Mouse (Mus musculus): ENCODE data around the gene Zfp667. TPM values are rescaled to one million over a fixed set of nuclear protein-coding genes. Genes with fewer than 3 reads are reported as not detected.

The Zfp667 gene
- polyA plus RNA-seq, 1 experiment from 2014 or later: 15.1 TPM

DNA sequence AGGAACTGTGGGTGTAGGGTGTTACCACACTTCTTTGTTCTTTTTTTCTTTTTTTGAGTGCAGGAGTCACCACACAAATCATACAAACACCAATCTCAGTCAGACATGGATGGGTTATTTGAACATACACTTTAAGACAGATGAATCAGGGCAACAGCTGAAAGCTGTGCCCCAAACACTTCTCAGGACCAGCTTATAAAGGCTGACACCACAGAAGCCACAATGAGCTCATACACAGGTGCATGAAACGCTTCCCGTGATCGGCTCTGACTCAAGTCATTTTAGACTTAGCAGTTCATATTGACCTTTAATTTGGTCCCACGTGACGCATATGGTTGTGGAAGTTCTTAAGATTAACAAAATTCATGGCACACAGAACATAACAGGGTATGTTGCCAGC lies 53.5 kb downstream of the Zfp667 start:
- Histone ChIP-seq H3K4me3 (no peak overlapping the region), H3K36me3 (no peaks in the 10 kb centered on the region), H3K4me1 (no peaks in the 10 kb centered on the region), H3K9me3 (no peaks in the 10 kb centered on the region), H3K27me3 (replicated peaks) (no peaks in the 10 kb centered on the region), H3K27ac (no peak overlapping the region), H3K4me2 (replicated peaks) (no peak overlapping the region), H3K9ac (no peak overlapping the region)
- ATAC-seq (ENCODE audit: low FRiP score, low read depth): no peak
- 80% methylated on average over 5 of the region's 5 CpGs for WGBS

- H3K36me3 ChIP-seq: no peaks in the 10 kb centered on the region
- no peak within 1 kb of the TSS for H3K27ac ChIP-seq
- WGBS: under 1% methylated on average over 26 of the region's 26 CpGs
- peak within 1 kb of the TSS; percentile 51 for H3K4me2 ChIP-seq (replicated peaks)
- no peaks in the 10 kb centered on the region for H3K4me1 ChIP-seq
- peak; percentile 92 for ATAC-seq (ENCODE audit: low FRiP score, low read depth)
- no peaks in the 10 kb centered on the region for H3K9me3 ChIP-seq
- H3K27me3 ChIP-seq (replicated peaks): no peaks in the 10 kb centered on the region
- H3K9ac ChIP-seq: peak within 1 kb of the TSS; percentile 44; the same call in 1 of the 2 replicates
- peak within 1 kb of the TSS; percentile 47 for H3K4me3 ChIP-seq
Observed at GRCm38 (mm10) chr7:6343501-6344071, 57.2 kb downstream of the Zfp667 start, which contains the start of gene Gm3854. TSS of gene Gm3854 (plus strand) at chr7:6343759.

GRCm38 (mm10) chr7:6344124-6344523 lies 57.7 kb downstream of the Zfp667 start:
- Histone ChIP-seq H3K9me3 (no peaks in the 10 kb centered on the region), H3K4me1 (no peaks in the 10 kb centered on the region), H3K27me3 (replicated peaks) (no peaks in the 10 kb centered on the region), H3K36me3 (no peaks in the 10 kb centered on the region), H3K27ac (no peak overlapping the region), H3K4me3 (peak overlapping the region; percentile 47), H3K9ac (no peak overlapping the region), H3K4me2 (replicated peaks) (peak overlapping the region; percentile 51)
- WGBS: 30% methylated on average over 10 of the region's 10 CpGs
- peak; percentile 23; the same call in 1 of the 2 replicates for ATAC-seq (ENCODE audit: low FRiP score, low read depth)

Other genes starting within 250 kb of the Zfp667 start
- not detected in 2 replicates for gene Nlrp4c, start 241.4 kb upstream of the Zfp667 start, polyA plus RNA-seq (2016; fragmentation: Nextera tagmentation; extraction: Ambion mirVana)
- gene Zfp787, start 130.6 kb upstream of the Zfp667 start, polyA plus RNA-seq (2016; fragmentation: Nextera tagmentation; extraction: Ambion mirVana): 36.4 and 37.0 TPM in 2 replicates
- 78.1 and 86.0 TPM in 2 replicates for gene Zfp444, start 114.4 kb upstream of the Zfp667 start, polyA plus RNA-seq (2016; fragmentation: Nextera tagmentation; extraction: Ambion mirVana)
- gene Galp, start 89.5 kb upstream of the Zfp667 start, polyA plus RNA-seq (2016; fragmentation: Nextera tagmentation; extraction: Ambion mirVana): not detected in 2 replicates
- gene Zscan5b, start 64.3 kb upstream of the Zfp667 start, polyA plus RNA-seq (2016; fragmentation: Nextera tagmentation; extraction: Ambion mirVana): not detected in 2 replicates
- gene Epp13, start 33.9 kb upstream of the Zfp667 start, polyA plus RNA-seq (2016; fragmentation: Nextera tagmentation; extraction: Ambion mirVana): not detected in 2 replicates
- gene Zfp583, start 44.7 kb downstream of the Zfp667 start, polyA plus RNA-seq (2016; fragmentation: Nextera tagmentation; extraction: Ambion mirVana): 8.0 and 10.1 TPM in 2 replicates
- 3.7 and 5.2 TPM in 2 replicates for gene Gm3854, start 57.2 kb downstream of the Zfp667 start, polyA plus RNA-seq (2016; fragmentation: Nextera tagmentation; extraction: Ambion mirVana)
- gene Zfp78, start 76.7 kb downstream of the Zfp667 start, polyA plus RNA-seq (2016; fragmentation: Nextera tagmentation; extraction: Ambion mirVana): 2.0 and 3.1 TPM in 2 replicates
- 15.5 and 15.6 TPM in 2 replicates for gene Zfp28, start 96.7 kb downstream of the Zfp667 start, polyA plus RNA-seq (2016; fragmentation: Nextera tagmentation; extraction: Ambion mirVana)
- 1.5 and 1.7 TPM in 2 replicates for gene Smim17, start 112.1 kb downstream of the Zfp667 start, polyA plus RNA-seq (2016; fragmentation: Nextera tagmentation; extraction: Ambion mirVana)
- not detected in 2 replicates for gene Gm20715, start 123.7 kb downstream of the Zfp667 start, polyA plus RNA-seq (2016; fragmentation: Nextera tagmentation; extraction: Ambion mirVana)
- not detected in 2 replicates for gene Olfr1344, start 152.1 kb downstream of the Zfp667 start, polyA plus RNA-seq (2016; fragmentation: Nextera tagmentation; extraction: Ambion mirVana)
- not detected in 2 replicates for gene Olfr1336, start 169.6 kb downstream of the Zfp667 start, polyA plus RNA-seq (2016; fragmentation: Nextera tagmentation; extraction: Ambion mirVana)
- gene Olfr1346, start 180.5 kb downstream of the Zfp667 start, polyA plus RNA-seq (2016; fragmentation: Nextera tagmentation; extraction: Ambion mirVana): not detected in 2 replicates
- gene Olfr5, start 200.4 kb downstream of the Zfp667 start, polyA plus RNA-seq (2016; fragmentation: Nextera tagmentation; extraction: Ambion mirVana): not detected in 2 replicates
- gene Olfr1347, start 213.2 kb downstream of the Zfp667 start, polyA plus RNA-seq (2016; fragmentation: Nextera tagmentation; extraction: Ambion mirVana): not detected in 2 replicates
- gene Olfr1348, start 222.2 kb downstream of the Zfp667 start, polyA plus RNA-seq (2016; fragmentation: Nextera tagmentation; extraction: Ambion mirVana): not detected in 2 replicates
- not detected in 2 replicates for gene Olfr1349, start 236.4 kb downstream of the Zfp667 start, polyA plus RNA-seq (2016; fragmentation: Nextera tagmentation; extraction: Ambion mirVana)